Mouse (Mus musculus): ENCODE results near the gene Gm6268. TPM values are rescaled to one million over a fixed set of nuclear protein-coding genes. Genes with fewer than 3 reads are reported as not detected.

Gene Gm6268
- polyA plus RNA-seq (2012; ENCODE audit: insufficient read depth, insufficient read length, missing spikeins) = not detected in 2 replicates

DNA sequence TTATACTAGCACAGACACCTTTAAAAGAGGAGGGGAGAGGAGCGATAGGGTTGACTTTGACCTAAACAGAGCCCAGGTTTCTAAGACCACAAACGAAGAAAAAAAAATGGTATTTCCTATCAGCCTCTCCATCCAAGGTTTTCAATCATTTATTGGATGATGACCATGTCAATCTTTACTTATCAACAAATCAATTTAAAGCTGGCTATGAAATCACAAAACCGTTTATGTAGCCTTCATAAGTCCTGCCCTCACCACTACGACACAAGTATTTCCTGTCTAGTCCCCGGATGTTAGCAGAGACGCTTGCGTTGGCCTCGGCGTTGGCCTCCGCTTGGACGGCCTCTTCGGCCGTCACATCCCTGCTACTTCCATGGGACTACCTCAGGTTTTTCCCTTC is at the start of gene Gm6268:
Gene Gm6268, plus strand, starts transcription at position 301 of the 400 bp plus-strand sequence.
- no peak within 1 kb of the TSS for H3K27ac ChIP-seq (replicated peaks; ENCODE audit: low read depth, low read length)
- no peaks in the 10 kb centered on the region for H3K4me1 ChIP-seq (ENCODE audit: control insufficient read depth, insufficient read depth, insufficient read length, low read length)
- no peak within 1 kb of the TSS for H3K4me3 ChIP-seq (ENCODE audit: insufficient read depth, low read depth, low read length)

DNA sequence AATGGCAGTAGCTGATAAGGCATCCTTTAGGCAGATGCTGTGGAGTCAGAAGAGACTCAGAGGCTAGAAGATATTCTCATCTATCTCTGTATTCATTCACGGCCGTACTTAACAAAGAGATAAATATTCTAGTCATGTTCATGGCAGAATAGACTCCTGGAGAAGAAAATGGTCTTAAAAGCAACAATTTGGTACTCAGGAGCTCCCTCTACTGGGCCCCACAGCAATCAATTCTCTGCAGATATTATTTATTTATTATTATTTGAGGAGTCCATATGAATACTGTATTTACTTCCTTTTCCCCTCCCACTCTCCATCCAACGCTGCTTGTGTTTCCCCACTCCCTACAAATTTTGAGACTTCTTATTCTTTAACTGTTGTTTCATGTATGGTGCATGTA is 48.6 kb upstream of the Gm6268 start:
- Histone ChIP-seq H3K4me3 (ENCODE audit: insufficient read depth, low read depth, low read length) (no peak overlapping the region), H3K27ac (replicated peaks; ENCODE audit: low read depth, low read length) (no peak overlapping the region), H3K4me1 (ENCODE audit: control insufficient read depth, insufficient read depth, insufficient read length, low read length) (no peaks in the 10 kb centered on the region)

DNA sequence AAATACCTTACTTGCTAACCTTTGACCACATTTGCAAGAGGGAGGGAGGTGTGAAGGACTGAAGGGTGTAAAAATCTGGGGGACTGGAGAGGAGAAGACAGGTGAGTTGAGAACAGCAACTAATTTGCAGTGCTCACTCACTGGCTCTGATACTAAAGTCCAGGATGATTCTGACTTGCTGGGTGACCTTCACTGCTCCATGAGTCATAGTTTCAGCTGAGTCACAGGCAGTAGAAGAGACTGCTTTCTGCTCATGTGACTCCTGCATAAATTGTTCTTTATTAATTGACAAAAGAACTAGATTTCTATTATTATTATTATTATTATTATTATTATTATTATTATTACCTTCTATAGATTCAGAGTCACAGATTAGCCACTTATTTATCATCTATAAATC is 15.7 kb upstream of the Gm6268 start:
- no peak overlapping the region for H3K27ac ChIP-seq (replicated peaks; ENCODE audit: low read depth, low read length)
- no peaks in the 10 kb centered on the region for H3K4me1 ChIP-seq (ENCODE audit: control insufficient read depth, insufficient read depth, insufficient read length, low read length)
- no peak overlapping the region for H3K4me3 ChIP-seq (ENCODE audit: insufficient read depth, low read depth, low read length)

DNA sequence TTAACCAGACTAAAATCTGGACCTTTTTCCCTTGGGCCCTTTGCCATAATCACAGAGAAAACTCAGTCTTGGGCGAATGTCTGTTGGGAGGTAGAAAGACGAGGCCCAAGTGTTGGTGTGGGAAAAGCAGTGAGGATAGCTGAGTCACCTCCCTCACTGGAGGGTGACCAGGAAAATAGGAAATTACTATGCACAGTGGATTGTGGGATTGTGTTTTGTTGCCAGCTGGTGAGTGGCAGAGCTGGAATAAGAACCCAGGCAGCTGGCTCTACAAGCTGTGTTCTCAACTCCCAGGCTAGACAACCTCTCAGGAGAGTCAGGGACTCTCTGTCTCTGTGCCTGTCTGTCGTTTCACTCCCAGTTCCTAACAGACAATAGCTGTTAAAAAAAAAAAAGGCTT is 11.1 kb upstream of the Gm6268 start:
- Histone ChIP-seq H3K4me3 (ENCODE audit: insufficient read depth, low read depth, low read length) (no peak overlapping the region), H3K27ac (replicated peaks; ENCODE audit: low read depth, low read length) (no peak overlapping the region), H3K4me1 (ENCODE audit: control insufficient read depth, insufficient read depth, insufficient read length, low read length) (no peaks in the 10 kb centered on the region)

DNA sequence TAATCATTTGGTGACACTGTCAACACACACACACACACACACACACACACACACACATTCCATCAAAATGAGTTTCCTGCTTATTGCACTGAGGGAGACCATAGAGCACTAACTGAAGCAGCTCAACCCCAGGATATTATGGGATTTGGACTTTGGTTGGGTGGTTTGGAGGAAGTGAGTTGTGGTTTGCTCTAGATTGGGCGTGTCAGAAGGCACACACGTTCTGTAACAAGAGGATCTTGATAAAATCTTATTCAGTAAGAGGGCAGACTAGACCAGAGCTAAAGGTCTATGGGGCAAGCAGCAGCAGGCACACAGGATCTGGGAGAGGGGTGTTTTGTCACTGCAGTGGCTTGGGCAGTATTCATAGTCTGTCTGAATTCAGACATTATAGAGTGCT is 10.6 kb upstream of the Gm6268 start:
- no peak overlapping the region for H3K27ac ChIP-seq (replicated peaks; ENCODE audit: low read depth, low read length)
- H3K4me3 ChIP-seq (ENCODE audit: insufficient read depth, low read depth, low read length) = no peak overlapping the region
- H3K4me1 ChIP-seq (ENCODE audit: control insufficient read depth, insufficient read depth, insufficient read length, low read length) = no peaks in the 10 kb centered on the region

DNA sequence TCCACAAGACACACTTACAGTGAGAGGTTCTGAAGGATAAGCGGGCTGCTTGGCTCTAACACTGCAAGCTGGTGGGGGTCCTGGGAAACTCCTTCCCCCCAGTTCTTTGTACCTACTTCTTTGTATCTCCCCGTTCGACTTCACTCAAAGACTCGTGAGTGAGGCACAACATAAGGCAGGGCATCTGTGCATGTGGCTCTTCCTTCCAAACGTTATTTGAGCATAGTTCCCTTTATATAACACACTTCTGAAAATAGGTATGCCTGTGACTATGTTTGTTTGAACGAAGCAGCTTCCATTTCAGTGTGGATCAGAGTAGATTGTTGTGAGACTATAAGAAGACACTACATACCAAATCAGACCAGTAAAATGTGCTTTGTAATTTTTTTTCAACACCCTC is 8.4 kb upstream of the Gm6268 start:
- Histone ChIP-seq H3K27ac (replicated peaks; ENCODE audit: low read depth, low read length) (no peak overlapping the region), H3K4me1 (ENCODE audit: control insufficient read depth, insufficient read depth, insufficient read length, low read length) (no peaks in the 10 kb centered on the region), H3K4me3 (ENCODE audit: insufficient read depth, low read depth, low read length) (no peak overlapping the region)

DNA sequence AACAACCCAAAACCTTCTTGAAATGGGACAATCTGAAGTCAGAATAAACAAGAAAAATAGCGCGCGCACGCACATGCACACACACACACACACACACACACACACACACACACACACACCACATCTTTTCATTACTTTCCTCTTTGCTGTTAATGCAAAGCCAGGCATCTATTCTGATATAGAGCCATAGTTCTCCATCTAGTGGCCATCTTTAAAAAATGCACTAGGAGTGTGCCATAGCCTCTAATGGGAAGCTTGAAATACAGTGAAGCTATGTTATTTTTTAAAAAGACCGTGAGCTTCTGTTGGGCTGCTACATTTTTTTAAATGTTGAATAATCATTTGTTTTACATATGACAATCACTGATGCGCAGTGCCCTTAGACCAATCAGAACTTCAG is 7.8 kb upstream of the Gm6268 start:
- no peak overlapping the region for H3K4me3 ChIP-seq (ENCODE audit: insufficient read depth, low read depth, low read length)
- H3K27ac ChIP-seq (replicated peaks; ENCODE audit: low read depth, low read length) = no peak overlapping the region
- no peaks in the 10 kb centered on the region for H3K4me1 ChIP-seq (ENCODE audit: control insufficient read depth, insufficient read depth, insufficient read length, low read length)

DNA sequence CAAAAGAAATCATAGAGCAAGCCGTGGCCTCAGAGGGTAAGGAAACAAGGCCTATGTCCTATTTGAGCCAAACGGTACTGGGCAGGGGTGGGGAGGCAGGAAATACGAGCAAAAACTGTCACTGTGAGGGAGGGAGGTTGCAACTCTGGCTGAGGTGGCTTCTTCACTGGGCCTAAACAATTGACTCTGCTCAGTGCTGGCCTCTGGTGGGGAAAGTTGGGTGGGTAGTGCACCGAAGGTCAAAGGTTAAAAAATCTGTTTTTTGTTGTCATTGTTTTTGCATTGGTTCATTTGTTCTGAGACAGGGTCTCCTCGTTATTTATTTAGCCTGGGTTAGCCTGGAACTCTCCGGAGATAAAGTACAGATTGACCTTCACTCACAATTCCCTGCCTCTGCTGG is 1.2 kb downstream of the Gm6268 start:
- no peak overlapping the region for H3K27ac ChIP-seq (replicated peaks; ENCODE audit: low read depth, low read length)
- no peaks in the 10 kb centered on the region for H3K4me1 ChIP-seq (ENCODE audit: control insufficient read depth, insufficient read depth, insufficient read length, low read length)
- H3K4me3 ChIP-seq (ENCODE audit: insufficient read depth, low read depth, low read length) = no peak overlapping the region

DNA sequence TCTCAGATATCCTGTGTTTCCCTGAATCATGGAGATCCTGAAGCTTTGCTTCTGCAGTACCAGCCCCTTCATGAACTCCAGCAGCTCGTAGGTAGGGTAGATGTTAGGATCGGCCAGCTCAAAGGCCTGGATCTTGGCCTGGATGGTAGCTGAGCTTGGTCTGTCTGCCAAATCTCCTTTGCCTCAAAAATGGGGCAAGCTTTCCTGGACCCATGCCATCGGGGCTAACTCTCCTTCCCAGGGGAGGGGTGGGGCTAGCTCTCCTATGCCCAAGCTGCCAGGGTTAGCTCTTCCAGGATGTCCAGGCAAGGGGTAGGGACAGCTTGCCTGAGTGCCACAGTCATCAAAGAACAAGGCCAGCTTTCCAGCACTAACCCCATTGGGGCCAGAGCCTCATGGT is 18.1 kb downstream of the Gm6268 start:
- no peak overlapping the region for H3K4me3 ChIP-seq (ENCODE audit: insufficient read depth, low read depth, low read length)
- no peak overlapping the region for H3K27ac ChIP-seq (replicated peaks; ENCODE audit: low read depth, low read length)
- no peaks in the 10 kb centered on the region for H3K4me1 ChIP-seq (ENCODE audit: control insufficient read depth, insufficient read depth, insufficient read length, low read length)

DNA sequence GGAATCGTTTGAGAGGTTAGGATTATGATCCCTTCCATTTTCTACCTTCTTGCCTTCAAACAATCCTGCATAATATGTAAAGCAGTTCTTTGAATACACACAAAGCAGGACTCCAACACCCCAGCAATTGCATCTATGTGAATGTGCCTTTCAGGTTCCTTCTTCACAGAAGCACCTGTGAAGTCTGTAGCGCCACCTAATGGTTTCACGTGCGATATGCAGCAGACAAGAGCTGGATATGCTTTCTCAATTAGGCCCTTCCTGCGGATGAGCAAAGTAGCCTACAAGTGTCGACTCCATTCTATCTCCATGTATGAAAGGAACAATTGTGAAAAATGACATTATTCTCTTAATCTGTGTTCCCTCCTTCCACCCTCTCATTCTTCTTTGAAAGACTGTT is 33.9 kb downstream of the Gm6268 start:
- H3K4me1 ChIP-seq (ENCODE audit: control insufficient read depth, insufficient read depth, insufficient read length, low read length) = no peaks in the 10 kb centered on the region
- H3K4me3 ChIP-seq (ENCODE audit: insufficient read depth, low read depth, low read length) = no peak overlapping the region
- H3K27ac ChIP-seq (replicated peaks; ENCODE audit: low read depth, low read length) = no peak overlapping the region

DNA sequence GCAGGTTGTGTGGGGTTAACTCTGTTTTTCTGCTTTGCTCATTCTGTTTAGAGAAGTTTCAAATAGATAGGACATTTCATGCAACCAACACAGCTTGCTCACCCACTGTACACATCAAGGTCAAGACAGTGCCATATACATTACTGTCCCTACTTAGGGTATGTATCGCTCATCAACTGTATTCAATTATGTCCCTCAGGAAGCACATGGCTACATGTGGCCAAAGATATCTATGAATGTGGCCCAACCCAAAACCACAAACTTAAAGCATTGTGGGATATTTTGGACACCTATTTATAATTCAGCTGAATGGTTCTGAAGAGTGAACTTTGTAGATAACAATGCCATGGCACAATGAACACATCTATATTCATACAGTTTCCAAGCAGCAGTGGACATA is 36.9 kb downstream of the Gm6268 start:
- Histone ChIP-seq H3K4me3 (ENCODE audit: insufficient read depth, low read depth, low read length) (no peak overlapping the region), H3K27ac (replicated peaks; ENCODE audit: low read depth, low read length) (no peak overlapping the region), H3K4me1 (ENCODE audit: control insufficient read depth, insufficient read depth, insufficient read length, low read length) (no peaks in the 10 kb centered on the region)

Other genes starting within 250 kb of the Gm6268 start
- gene Zcchc12, start 205.4 kb upstream of the Gm6268 start, polyA plus RNA-seq (2012; ENCODE audit: insufficient read depth, insufficient read length, missing spikeins) = not detected in 2 replicates
- gene Lonrf3, start 72.9 kb upstream of the Gm6268 start, polyA plus RNA-seq (2012; ENCODE audit: insufficient read depth, insufficient read length, missing spikeins) = 0.79 and 2.0 TPM in 2 replicates
- not detected in 2 replicates for gene Gm14569, start 90.5 kb downstream of the Gm6268 start, polyA plus RNA-seq (2012; ENCODE audit: insufficient read depth, insufficient read length, missing spikeins)
- gene Pgrmc1, start 196.9 kb downstream of the Gm6268 start, polyA plus RNA-seq (2012; ENCODE audit: insufficient read depth, insufficient read length, missing spikeins) = 105 and 109 TPM in 2 replicates
- gene Akap17b, start 244.1 kb downstream of the Gm6268 start, polyA plus RNA-seq (2012; ENCODE audit: insufficient read depth, insufficient read length, missing spikeins) = 0.63 and 0.79 TPM in 2 replicates

All from brown adipose tissue, adult 24 weeks (tissue).